Comparison of ENCODE assay signal across 8 mouse cellular contexts in genomic region chr8:13132220-13132619, GRCm38 (mm10). TPM values are rescaled to one million over a fixed set of nuclear protein-coding genes. Genes with fewer than 3 reads are reported as not detected.
A peak's percentile ranks its signal among the peaks of the same experiment; 100 is the strongest.
DNase-seq lines count a peak whose midpoint lies in the region.

No protein-coding gene starts in this region.

- DNase-seq in CD8-positive naive resting alpha-beta T cell, adult 2 months (ENCODE audit: low read depth in 2 of 2, low spot score in 2 of 2): peak; percentile 32 to 54
- DNase-seq in adrenal gland, postnatal 36 days: peak; percentile 44 to 73
- DNase-seq in embryo, embryonic 11 days: peak; percentile 70
- peak; percentile 45 for DNase-seq in heart, adult 8-10 months (ENCODE audit: low spot score)
- DNase-seq in kidney, postnatal 14 days: peak; percentile 64
- DNase-seq in lung, adult 18-20 months: peak; percentile 28 to 61
- peak; percentile 51 for DNase-seq in ovary, postnatal 14 days (ENCODE audit: low spot score)
- DNase-seq in thymus, postnatal 10 days (ENCODE audit: low spot score in 2 of 2): peak; percentile 16 to 65

RNA-seq across cellular contexts. Expression of gene Lamp1, which starts 26.7 kb away (rescaled TPM):
- total RNA-seq in adrenal gland, postnatal 36 days (2021): 100 to 1,000 TPM; 442 to 454 TPM
- total RNA-seq in heart, adult 8-10 months (2022): 100 to 1,000 TPM; 413 to 443 (median 429) TPM

RNA-seq across cellular contexts. Expression of gene Cul4a, which starts 26.8 kb away (rescaled TPM):
- 100 to 1,000 TPM; 108 to 166 TPM for total RNA-seq in adrenal gland, postnatal 36 days (2021)
- total RNA-seq in heart, adult 8-10 months (2022): 10 to 100 TPM; 75.8 to 84.1 (median 80.2) TPM

RNA-seq across cellular contexts. Expression of gene Pcid2, which starts 27.0 kb away (rescaled TPM):
- 10 to 100 TPM; 21.6 to 23.1 TPM for total RNA-seq in adrenal gland, postnatal 36 days (2021)
- total RNA-seq in heart, adult 8-10 months (2022): 1 to 10 TPM; 8.4 to 9.7 (median 9.4) TPM

Comparison
In these comparisons a context has a peak if more than half of its experiments do, and no peak if none do; other contexts are left out.
1. Peak in every context shown above with its lines: DNase-seq.